Mouse (Mus musculus) kidney, adult 2 months (tissue): ENCODE data around the gene Nfib.

Experiments
- CTCF ChIP-seq: fragments of 200-500 bp; conservative IDR thresholded peaks from 2 replicates; pipeline ENCODE4 v1.5.1; 2011; ENCODE audit warnings: low read depth, mild to moderate bottlenecking, control low read depth, low read length, moderate library complexity, mixed read lengths; ENCODE audit not compliant: insufficient read depth, insufficient read length
- POLR2A ChIP-seq: fragments of 200-500 bp; IDR thresholded peaks from one replicate; pipeline ENCODE4 v1.6.1; 2011; ENCODE audit warnings: low read depth, low read length, control low read depth

- TF ChIP-seq CTCF: no peak
- TF ChIP-seq POLR2A: no peak
These were observed 169.7 kb downstream of the Nfib start for GRCm38 (mm10) chr4:82535606-82536434.
